Mouse (Mus musculus) hindbrain, embryonic 16.5 days (tissue): ENCODE results near the gene Bag6. TPM values are rescaled to one million over a fixed set of nuclear protein-coding genes. Genes with fewer than 3 reads are reported as not detected.

Experiments
- ATAC-seq: fragments of 200-750 bp; cut with Nextera tagmentation; 2 replicates; pipeline ENCODE4 v1.8.0; 2017; ENCODE audit warnings: moderate TSS enrichment, moderate library complexity
- H3K27ac ChIP-seq: fragments of 300-500 bp; sonication (generic); 2 replicates; pipeline ENCODE4 v1.5.1; 2014; ENCODE audit warnings: low read depth, mild to moderate bottlenecking, control low read depth, low read length, moderate library complexity
- H3K27me3 ChIP-seq: fragments of 300-500 bp; sonication (generic); replicated peaks from 2 replicates; pipeline ENCODE4 v1.6.1; 2014; ENCODE audit warnings: low read length; ENCODE audit not compliant: control insufficient read depth, insufficient read depth
- H3K36me3 ChIP-seq: fragments of 300-500 bp; sonication (generic); 2 replicates; pipeline ENCODE4 v1.6.1; 2014; ENCODE audit warnings: mild to moderate bottlenecking, low read length, moderate library complexity, mixed read lengths; ENCODE audit not compliant: control insufficient read depth, insufficient read depth
- H3K4me1 ChIP-seq: fragments of 300-500 bp; sonication (generic); 2 replicates; pipeline ENCODE4 v1.6.1; 2014; ENCODE audit warnings: low read depth, low read length; ENCODE audit not compliant: control insufficient read depth, insufficient read depth
- H3K4me2 ChIP-seq: fragments of 300-500 bp; sonication (generic); 2 replicates; pipeline ENCODE4 v1.6.1; 2014; ENCODE audit warnings: mild to moderate bottlenecking, low read length, control low read depth, moderate library complexity
- H3K4me3 ChIP-seq: fragments of 300-500 bp; sonication (generic); 2 replicates; pipeline ENCODE4 v1.5.1; 2014; ENCODE audit warnings: mild to moderate bottlenecking, low read length, control low read depth, moderate library complexity
- H3K9ac ChIP-seq: fragments of 300-500 bp; sonication (generic); 2 replicates; pipeline ENCODE4 v1.6.1; 2014; ENCODE audit warnings: low read depth, mild to moderate bottlenecking, control low read depth, low read length, moderate library complexity
- H3K9me3 ChIP-seq: fragments of 300-500 bp; sonication (generic); 2 replicates; pipeline ENCODE4 v1.6.1; 2014; ENCODE audit warnings: mild to moderate bottlenecking, low read length, moderate library complexity; ENCODE audit not compliant: control insufficient read depth
- WGBS: fragments of 180-500 bp; shearing (Covaris S2); extraction: QIAGEN DNeasy Blood & Tissue Kit; methylation state at CpG from one replicate; pipeline ENCODE4 v1.1.7; 2014; 5-methylcytosine and 5-hydroxymethylcytosine counted together
- polyA plus RNA-seq: library from polyadenylated mRNA; unstranded; fragments of >200 nt; fragmentation: Nextera tagmentation; extraction: Ambion mirVana; gene quantifications from 2 replicates; pipeline ENCODE4 v1.2.1, GENCODE M21; 2015

The Bag6 gene
- polyA plus RNA-seq, 1 experiment from 2014 or later, result 50.9 TPM

DNA sequence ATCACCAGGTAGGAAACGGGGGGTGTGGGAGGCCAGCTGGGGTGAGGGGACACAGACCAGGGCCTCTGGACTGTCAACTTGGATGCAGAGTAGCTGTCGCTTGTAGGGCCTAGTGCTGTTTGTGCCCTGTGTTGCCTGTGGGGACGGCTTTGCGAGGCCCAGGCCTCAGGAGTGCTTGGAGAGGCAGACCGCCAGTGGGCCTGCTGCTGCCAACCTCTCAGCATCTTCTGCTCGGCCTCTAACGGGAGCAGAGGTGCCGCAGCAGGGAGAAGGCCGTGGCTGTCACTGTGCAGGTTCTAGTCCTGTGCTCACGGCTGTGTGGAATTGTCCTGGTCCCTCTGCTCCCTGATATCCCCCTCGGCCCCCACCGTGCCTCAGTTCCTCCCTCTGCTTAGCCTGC lies 38.4 kb upstream of the Bag6 start:
- H3K27ac ChIP-seq, result no peak overlapping the region
- H3K4me3 ChIP-seq, result no peak overlapping the region
- no peaks in the 10 kb centered on the region for H3K27me3 ChIP-seq
- no peaks in the 10 kb centered on the region for H3K4me1 ChIP-seq
- no peak for ATAC-seq
- 86% methylated on average over 11 of the region's 12 CpGs for WGBS
- H3K36me3 ChIP-seq, result peaks cover 52% of the 10 kb centered on the region
- H3K9me3 ChIP-seq, result no peaks in the 10 kb centered on the region
- H3K4me2 ChIP-seq, result no peak overlapping the region
- H3K9ac ChIP-seq, result no peak overlapping the region

DNA sequence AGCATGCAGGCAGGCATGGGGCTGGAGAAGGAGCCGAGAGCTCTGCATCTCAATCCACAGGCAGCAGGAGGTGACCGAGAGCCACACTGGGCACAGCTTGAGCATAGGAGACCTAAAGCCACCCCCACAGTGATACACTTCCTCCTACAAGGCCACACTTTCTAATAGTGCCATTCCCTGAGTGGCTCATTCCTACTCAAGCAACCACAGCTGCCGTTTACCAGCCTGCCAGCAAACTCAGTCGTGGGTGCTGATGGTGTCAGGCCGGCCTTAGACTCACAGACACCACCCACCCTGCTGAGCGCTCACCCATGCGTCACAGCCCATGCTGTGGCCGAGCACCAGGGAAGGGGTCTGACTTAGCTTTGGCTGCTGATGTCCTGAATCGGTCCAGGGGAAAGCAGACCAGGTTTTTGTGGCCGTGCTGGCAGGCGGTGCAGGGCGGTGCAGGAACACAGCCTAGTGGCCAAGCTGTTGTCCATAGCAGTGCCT lies 37.8 kb upstream of the Bag6 start:
- H3K27me3 ChIP-seq, result no peaks in the 10 kb centered on the region
- H3K36me3 ChIP-seq, result peaks cover 55% of the 10 kb centered on the region
- H3K27ac ChIP-seq, result no peak overlapping the region
- H3K4me1 ChIP-seq, result no peaks in the 10 kb centered on the region
- H3K4me3 ChIP-seq, result no peak overlapping the region
- no peak overlapping the region for H3K9ac ChIP-seq
- 76% methylated on average over 12 of the region's 12 CpGs for WGBS
- ATAC-seq, result no peak
- no peak overlapping the region for H3K4me2 ChIP-seq
- no peaks in the 10 kb centered on the region for H3K9me3 ChIP-seq

GRCm38 (mm10) chr17:35100196-35100765 lies 34.7 kb upstream of the Bag6 start:
- 74% methylated on average over 10 of the region's 10 CpGs for WGBS
- H3K27me3 ChIP-seq, result no peaks in the 10 kb centered on the region
- peaks cover 50% of the 10 kb centered on the region for H3K36me3 ChIP-seq
- ATAC-seq, result 0 out of 2 replicates have a peak, but pooled peaks have one; percentile 18
- no peak overlapping the region for H3K4me2 ChIP-seq
- no peaks in the 10 kb centered on the region for H3K4me1 ChIP-seq
- no peak overlapping the region for H3K4me3 ChIP-seq
- no peak overlapping the region for H3K9ac ChIP-seq
- no peaks in the 10 kb centered on the region for H3K9me3 ChIP-seq
- H3K27ac ChIP-seq, result no peak overlapping the region

- no peak overlapping the region for H3K4me2 ChIP-seq
- H3K27me3 ChIP-seq, result no peaks in the 10 kb centered on the region
- H3K9me3 ChIP-seq, result no peaks in the 10 kb centered on the region
- H3K36me3 ChIP-seq, result peaks cover 50% of the 10 kb centered on the region
- H3K9ac ChIP-seq, result no peak overlapping the region
- no peak for ATAC-seq
- H3K4me1 ChIP-seq, result peaks cover 2% of the 10 kb centered on the region
- H3K27ac ChIP-seq, result no peak overlapping the region
- no peak overlapping the region for H3K4me3 ChIP-seq
- 88% methylated on average over 11 of the region's 11 CpGs for WGBS
Measured at GRCm38 (mm10) chr17:35101161-35101560, 33.8 kb upstream of the Bag6 start.

GRCm38 (mm10) chr17:35102299-35102698 lies 32.7 kb upstream of the Bag6 start:
- Histone ChIP-seq H3K9me3 (no peaks in the 10 kb centered on the region), H3K36me3 (peaks cover 45% of the 10 kb centered on the region), H3K4me2 (no peak overlapping the region), H3K27ac (no peak overlapping the region), H3K4me3 (no peak overlapping the region), H3K4me1 (peaks cover 3% of the 10 kb centered on the region), H3K27me3 (no peaks in the 10 kb centered on the region), H3K9ac (no peak overlapping the region)
- WGBS, result 71% methylated on average over 8 of the region's 8 CpGs
- ATAC-seq, result no peak

GRCm38 (mm10) chr17:35103221-35103690 lies 31.7 kb upstream of the Bag6 start:
- 70% methylated on average over 6 of the region's 6 CpGs for WGBS
- H3K27me3 ChIP-seq, result no peaks in the 10 kb centered on the region
- no peak overlapping the region for H3K27ac ChIP-seq
- ATAC-seq, result no peak
- H3K4me1 ChIP-seq, result peaks cover 3% of the 10 kb centered on the region
- H3K4me3 ChIP-seq, result no peak overlapping the region
- H3K9ac ChIP-seq, result no peak overlapping the region
- H3K4me2 ChIP-seq, result no peak overlapping the region
- H3K36me3 ChIP-seq, result peaks cover 44% of the 10 kb centered on the region
- H3K9me3 ChIP-seq, result no peaks in the 10 kb centered on the region

DNA sequence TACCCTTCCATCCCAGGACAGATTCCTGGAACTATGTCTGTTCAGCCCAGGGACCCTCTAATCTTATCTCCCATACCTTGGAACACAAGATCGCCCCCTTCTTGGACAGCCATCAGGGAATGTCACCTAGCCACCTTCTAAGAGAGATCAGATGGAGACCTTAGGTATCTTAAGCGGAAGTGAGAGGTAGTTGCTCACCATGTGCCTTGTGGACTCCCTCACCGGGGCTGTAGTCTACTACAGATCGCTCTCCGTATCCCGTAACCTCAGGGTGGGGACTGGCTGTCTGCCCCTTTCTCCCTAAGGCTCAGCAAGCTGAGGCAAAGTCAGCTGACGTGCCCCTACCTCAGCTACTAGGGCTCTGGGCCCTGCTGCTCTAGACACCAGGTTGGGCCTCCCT lies 30.9 kb upstream of the Bag6 start:
- H3K4me3 ChIP-seq, result no peak overlapping the region
- 93% methylated on average over 7 of the region's 7 CpGs for WGBS
- no peaks in the 10 kb centered on the region for H3K9me3 ChIP-seq
- H3K9ac ChIP-seq, result no peak overlapping the region
- no peak for ATAC-seq
- H3K27ac ChIP-seq, result no peak overlapping the region
- peaks cover 38% of the 10 kb centered on the region for H3K36me3 ChIP-seq
- H3K4me1 ChIP-seq, result peaks cover 3% of the 10 kb centered on the region
- no peak overlapping the region for H3K4me2 ChIP-seq
- H3K27me3 ChIP-seq, result no peaks in the 10 kb centered on the region

GRCm38 (mm10) chr17:35104754-35105153 lies 30.2 kb upstream of the Bag6 start:
- Histone ChIP-seq H3K27me3 (no peaks in the 10 kb centered on the region), H3K9me3 (no peaks in the 10 kb centered on the region), H3K4me1 (peaks cover 3% of the 10 kb centered on the region), H3K4me2 (no peak overlapping the region), H3K36me3 (peaks cover 37% of the 10 kb centered on the region), H3K27ac (no peak overlapping the region), H3K9ac (no peak overlapping the region), H3K4me3 (no peak overlapping the region)
- WGBS, result 77% methylated on average over 6 of the region's 6 CpGs
- ATAC-seq, result no peak

DNA sequence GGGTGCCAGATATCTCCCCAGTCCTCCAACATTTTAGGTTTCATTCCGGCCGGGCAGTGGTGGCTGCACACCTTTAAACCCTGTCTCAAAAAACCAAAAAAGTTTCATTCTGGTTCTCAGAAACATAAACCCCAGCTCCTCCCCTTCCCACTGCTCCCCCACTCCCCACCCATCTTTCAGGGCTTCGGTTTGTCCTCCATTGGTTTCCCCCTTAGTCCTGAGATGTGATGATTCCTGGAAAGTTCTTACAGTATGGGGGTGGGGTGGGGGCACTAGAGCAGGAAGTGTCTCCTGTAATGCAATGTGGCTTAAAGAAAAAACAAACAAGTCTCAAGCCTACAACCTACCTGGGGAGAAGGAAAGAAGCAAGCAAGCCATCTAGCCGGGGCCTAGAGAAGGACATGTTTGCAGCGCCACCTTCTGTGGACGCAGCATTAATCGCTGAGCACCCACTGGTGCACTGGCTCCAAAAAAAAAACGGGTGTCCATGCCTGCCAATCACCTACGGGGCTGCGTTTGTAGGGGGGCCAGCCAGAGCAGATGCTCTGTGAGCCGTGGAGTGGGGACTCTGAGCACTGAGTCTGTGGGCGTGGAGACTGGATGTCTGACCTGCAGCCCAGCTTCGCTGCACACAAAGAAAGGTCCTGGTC lies 29.1 kb upstream of the Bag6 start:
- Histone ChIP-seq H3K9me3 (no peaks in the 10 kb centered on the region), H3K4me2 (peak overlapping the region; percentile 44), H3K27ac (0 out of 2 replicates have a peak overlapping the region, but pooled peaks have one; percentile 27), H3K4me1 (peaks cover 3% of the 10 kb centered on the region), H3K4me3 (0 out of 2 replicates have a peak overlapping the region, but pooled peaks have one; percentile 10), H3K27me3 (no peaks in the 10 kb centered on the region), H3K36me3 (peaks cover 27% of the 10 kb centered on the region), H3K9ac (peak overlapping the region; percentile 57; the same call in 1 of the 2 replicates)
- 25% methylated on average over 13 of the region's 13 CpGs for WGBS
- ATAC-seq, result 0 out of 2 replicates have a peak, but pooled peaks have one; percentile 18
